Comparison of ENCODE assay signal across 19 mouse cellular contexts in the genomic region with DNA sequence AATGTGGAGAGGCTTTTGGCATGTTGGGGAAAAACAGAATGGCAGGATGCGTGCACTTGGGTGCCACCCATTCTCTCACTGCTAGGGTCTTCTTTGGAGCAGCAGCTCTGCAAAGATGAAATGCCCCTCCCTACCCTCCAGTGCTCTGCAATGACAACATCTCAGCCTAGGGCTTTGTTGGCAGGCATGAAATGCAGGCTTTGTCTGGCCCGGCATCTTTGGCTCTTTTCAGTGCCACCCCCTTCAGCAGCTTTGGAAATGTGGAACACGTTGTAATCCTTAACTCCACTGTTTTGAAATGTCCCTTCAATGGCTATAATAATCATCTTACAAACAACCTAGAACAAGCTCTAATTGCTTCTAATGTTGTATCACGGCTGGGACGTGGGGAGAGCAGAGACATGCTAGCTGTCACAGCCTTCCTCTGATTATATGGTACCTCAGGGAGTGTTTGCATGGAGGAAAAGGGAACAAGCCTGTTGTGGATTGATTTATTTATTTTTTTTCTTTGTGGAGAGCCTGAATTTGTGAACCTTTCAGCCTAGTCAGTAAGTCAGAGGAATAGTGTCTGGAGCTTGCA.
DNase-seq lines count a peak whose midpoint lies in the region; ATAC-seq and TF ChIP-seq lines count a peak whose summit lies in the region.
"Had no signal": no experiment of that assay in that cellular context is flagged by ENCODE, and none has a peak within 500 bp of the region (broad histone marks: within the 10 kb centered on the region; RNA-seq: fewer than 3 reads in every experiment).

No protein-coding gene starts in this region.

- no peak for TF ChIP-seq CTCF in forebrain, postnatal 0 days (IDR thresholded peaks at IDR 0.05; ENCODE audit: low read depth)

- H3K4me2 ChIP-seq in forebrain, embryonic 11.5 days (ENCODE audit: low read depth, low read length, severe bottlenecking): no peak overlapping the region
- H3K4me2 ChIP-seq in midbrain, embryonic 16.5 days (ENCODE audit: low read length): no peak overlapping the region
- H3K4me2 ChIP-seq in forebrain, postnatal 0 days (ENCODE audit: low read depth): no peak overlapping the region
- no peak overlapping the region for H3K4me2 ChIP-seq in midbrain, embryonic 14.5 days (ENCODE audit: low read length)
- H3K4me2 ChIP-seq: embryonic facial prominence, embryonic 13.5 days; heart, embryonic 13.5 days had no signal

- 27% methylated on average over 5 of the region's 5 CpGs for WGBS in forebrain, embryonic 11.5 days
- 44% methylated on average over 5 of the region's 5 CpGs for WGBS in forebrain, embryonic 10.5 days
- 49% methylated on average over 5 of the region's 5 CpGs for WGBS in midbrain, embryonic 10.5 days
- WGBS in midbrain, embryonic 16.5 days: 15% methylated on average over 5 of the region's 5 CpGs
- WGBS in forebrain, postnatal 0 days: 12% methylated on average over 5 of the region's 5 CpGs
- 9% methylated on average over 5 of the region's 5 CpGs for WGBS in midbrain, embryonic 14.5 days

- H3K27ac ChIP-seq in forebrain, embryonic 11.5 days (ENCODE audit: low read depth, low read length): no peak overlapping the region
- no peak overlapping the region for H3K27ac ChIP-seq in forebrain, embryonic 10.5 days
- H3K27ac ChIP-seq in midbrain, embryonic 10.5 days (replicated peaks): no peak overlapping the region
- no peak overlapping the region for H3K27ac ChIP-seq in midbrain, embryonic 16.5 days (ENCODE audit: low read length)
- no peak overlapping the region for H3K27ac ChIP-seq in forebrain, postnatal 0 days (ENCODE audit: low read depth, low read length)
- H3K27ac ChIP-seq in midbrain, embryonic 14.5 days (replicated peaks; ENCODE audit: low read depth, low read length): no peak overlapping the region
- H3K27ac ChIP-seq: embryonic facial prominence, embryonic 13.5 days; heart, embryonic 13.5 days had no signal

- H3K36me3 ChIP-seq in forebrain, embryonic 11.5 days (ENCODE audit: control insufficient read depth, insufficient read depth, low read length): no peaks in the 10 kb centered on the region
- H3K36me3 ChIP-seq in forebrain, embryonic 10.5 days (replicated peaks): no peaks in the 10 kb centered on the region
- H3K36me3 ChIP-seq in midbrain, embryonic 10.5 days: no peaks in the 10 kb centered on the region
- no peaks in the 10 kb centered on the region for H3K36me3 ChIP-seq in midbrain, embryonic 16.5 days (ENCODE audit: control insufficient read depth, insufficient read depth, low read length)
- H3K36me3 ChIP-seq in forebrain, postnatal 0 days (ENCODE audit: insufficient read depth): no peaks in the 10 kb centered on the region
- H3K36me3 ChIP-seq in midbrain, embryonic 14.5 days (ENCODE audit: control insufficient read depth, insufficient read depth, low read length): no peaks in the 10 kb centered on the region
- H3K36me3 ChIP-seq: embryonic facial prominence, embryonic 13.5 days; heart, embryonic 13.5 days had no signal

- no peak overlapping the region for H3K9ac ChIP-seq in forebrain, embryonic 11.5 days (ENCODE audit: low read length)
- H3K9ac ChIP-seq in midbrain, embryonic 16.5 days (ENCODE audit: low read depth, low read length): no peak overlapping the region
- H3K9ac ChIP-seq in forebrain, postnatal 0 days: no peak overlapping the region
- H3K9ac ChIP-seq in midbrain, embryonic 14.5 days (replicated peaks; ENCODE audit: low read length): no peak overlapping the region
- H3K9ac ChIP-seq: embryonic facial prominence, embryonic 13.5 days; heart, embryonic 13.5 days had no signal

- no peak; the same call in 1 of the 2 replicates for ATAC-seq in forebrain, embryonic 11.5 days (replicated peaks; ENCODE audit: low FRiP score)
- no peak for ATAC-seq in midbrain, embryonic 16.5 days
- ATAC-seq in forebrain, postnatal 0 days: peak; percentile 83
- ATAC-seq in midbrain, embryonic 14.5 days (ENCODE audit: low FRiP score, low TSS enrichment): 0 out of 2 replicates have a peak, but pooled peaks have one; percentile 53
- ATAC-seq in erythroblast, adult 5-6 weeks (replicated peaks; ENCODE audit: low FRiP score, poor library complexity, severe bottlenecking): no peak
- ATAC-seq: activated CD4-positive, CD25-positive, alpha-beta regulatory T cell, adult 4 months had no signal

- peaks cover 2% of the 10 kb centered on the region; the same call in 1 of the 2 replicates for H3K4me1 ChIP-seq in forebrain, embryonic 11.5 days (replicated peaks; ENCODE audit: control insufficient read depth, insufficient read depth, low read length)
- H3K4me1 ChIP-seq in forebrain, embryonic 10.5 days: peaks cover 24% of the 10 kb centered on the region
- peaks cover 28% of the 10 kb centered on the region for H3K4me1 ChIP-seq in midbrain, embryonic 10.5 days
- peaks cover 7% of the 10 kb centered on the region for H3K4me1 ChIP-seq in midbrain, embryonic 16.5 days (ENCODE audit: control insufficient read depth, insufficient read depth, low read length)
- 0 out of 2 replicates have a peak, but pooled peaks cover 3% of the 10 kb centered on the region for H3K4me1 ChIP-seq in forebrain, postnatal 0 days (ENCODE audit: insufficient read depth)
- H3K4me1 ChIP-seq in midbrain, embryonic 14.5 days (ENCODE audit: control insufficient read depth, insufficient read depth, low read length): peaks cover 23% of the 10 kb centered on the region
- H3K4me1 ChIP-seq: heart, embryonic 13.5 days had no signal

- DNase-seq in forebrain, embryonic 11.5 days (ENCODE audit: low spot score): peak; percentile 51
- no peak for DNase-seq in forebrain, embryonic 10.5 days (ENCODE audit: extremely low spot score, low spot score)
- DNase-seq in midbrain, embryonic 10.5 days (ENCODE audit: low spot score): peak; percentile 21
- DNase-seq in forebrain, postnatal 0 days: peak; percentile 18
- peak; percentile 53 for DNase-seq in midbrain, embryonic 14.5 days
- no peak for DNase-seq in lung, postnatal 10 days
- DNase-seq: cerebellum, postnatal 36 days; heart, postnatal 4 days; kidney, adult 2 months; kidney, postnatal 36 days; liver; lung, adult 18-20 months; lung, postnatal 4 days; thymus, adult 18-20 months had no signal

- H3K27me3 ChIP-seq in forebrain, embryonic 11.5 days (ENCODE audit: control insufficient read depth, insufficient read depth, low read length): no peaks in the 10 kb centered on the region
- peaks cover 9% of the 10 kb centered on the region; the same call in 1 of the 2 replicates for H3K27me3 ChIP-seq in forebrain, embryonic 10.5 days (ENCODE audit: poor library complexity, severe bottlenecking)
- peaks cover 24% of the 10 kb centered on the region for H3K27me3 ChIP-seq in midbrain, embryonic 10.5 days (ENCODE audit: low read depth, poor library complexity, severe bottlenecking)
- H3K27me3 ChIP-seq in midbrain, embryonic 16.5 days (ENCODE audit: control insufficient read depth, insufficient read depth, low read depth, low read length): no peaks in the 10 kb centered on the region
- no peaks in the 10 kb centered on the region for H3K27me3 ChIP-seq in forebrain, postnatal 0 days (ENCODE audit: insufficient read depth, low read length)
- no peaks in the 10 kb centered on the region for H3K27me3 ChIP-seq in midbrain, embryonic 14.5 days (ENCODE audit: control insufficient read depth, insufficient read depth, low read length)
- H3K27me3 ChIP-seq: embryonic facial prominence, embryonic 13.5 days; heart, embryonic 13.5 days had no signal

- H3K4me3 ChIP-seq in forebrain, embryonic 11.5 days (ENCODE audit: low read depth, low read length): no peak overlapping the region
- no peak overlapping the region for H3K4me3 ChIP-seq in forebrain, embryonic 10.5 days
- H3K4me3 ChIP-seq in midbrain, embryonic 10.5 days: no peak overlapping the region
- H3K4me3 ChIP-seq in midbrain, embryonic 16.5 days (ENCODE audit: low read depth, low read length): no peak overlapping the region
- H3K4me3 ChIP-seq in forebrain, postnatal 0 days (ENCODE audit: low read depth, low read length): no peak overlapping the region
- H3K4me3 ChIP-seq in midbrain, embryonic 14.5 days (replicated peaks; ENCODE audit: low read depth, low read length): no peak overlapping the region
- H3K4me3 ChIP-seq: embryonic facial prominence, embryonic 13.5 days; heart, embryonic 13.5 days had no signal

- H3K9me3 ChIP-seq in forebrain, embryonic 11.5 days (ENCODE audit: control insufficient read depth, low read length): no peaks in the 10 kb centered on the region
- no peaks in the 10 kb centered on the region for H3K9me3 ChIP-seq in forebrain, embryonic 10.5 days
- no peaks in the 10 kb centered on the region for H3K9me3 ChIP-seq in midbrain, embryonic 10.5 days (replicated peaks)
- H3K9me3 ChIP-seq in midbrain, embryonic 16.5 days (replicated peaks; ENCODE audit: control insufficient read depth, low read length, poor library complexity, severe bottlenecking): no peaks in the 10 kb centered on the region
- H3K9me3 ChIP-seq in forebrain, postnatal 0 days (ENCODE audit: low read length): no peaks in the 10 kb centered on the region
- no peaks in the 10 kb centered on the region for H3K9me3 ChIP-seq in midbrain, embryonic 14.5 days (ENCODE audit: control insufficient read depth, low read length)
- H3K9me3 ChIP-seq: embryonic facial prominence, embryonic 13.5 days; heart, embryonic 13.5 days had no signal

Comparison
In these comparisons a context has a peak if more than half of its experiments do, and no peak if none do; other contexts are left out.
1. ATAC-seq: peak in forebrain, postnatal 0 days (single experiment) and midbrain, embryonic 14.5 days (single experiment); none in forebrain, embryonic 11.5 days (single experiment), midbrain, embryonic 16.5 days (single experiment) and erythroblast, adult 5-6 weeks (single experiment).
2. DNase-seq: peak in forebrain, embryonic 11.5 days (single experiment), midbrain, embryonic 10.5 days (single experiment), forebrain, postnatal 0 days (single experiment) and midbrain, embryonic 14.5 days (single experiment); none in forebrain, embryonic 10.5 days (single experiment) and lung, postnatal 10 days (single experiment).